Mouse (Mus musculus) cerebellum, adult 9-10 months (tissue): ENCODE data around the gene Fndc5.

Experiments used
- DNase-seq: peaks from one replicate; pipeline ENCODE4 v3.0.0; 2022

The Fndc5 gene

DNA sequence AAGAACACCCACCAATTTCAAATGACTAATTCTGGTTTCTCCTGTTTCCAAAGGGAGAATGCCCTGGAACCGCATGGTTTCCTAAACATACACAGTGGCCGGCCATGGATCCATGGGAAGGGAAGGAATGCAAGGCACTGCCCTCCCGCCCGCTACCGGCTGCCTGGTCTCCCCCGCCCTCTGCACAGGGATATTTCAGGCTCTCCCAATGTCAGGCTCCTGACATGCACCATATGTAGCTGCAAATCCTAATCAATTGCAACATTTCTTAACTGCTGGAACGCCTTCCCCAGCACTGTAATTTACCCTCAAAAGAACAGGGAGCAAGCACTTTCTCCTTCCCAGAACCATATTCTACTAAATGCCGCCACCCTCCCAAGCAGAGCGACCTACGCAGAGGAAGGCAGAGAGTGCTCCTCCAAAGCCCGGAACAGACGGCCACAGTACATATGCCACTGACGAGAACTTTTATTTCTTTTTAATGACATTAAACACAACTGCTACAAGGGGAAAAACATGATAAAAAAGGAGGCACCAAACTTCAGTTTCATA, 10.8 kb downstream of the Fndc5 start:
- no peak for DNase-seq

DNA sequence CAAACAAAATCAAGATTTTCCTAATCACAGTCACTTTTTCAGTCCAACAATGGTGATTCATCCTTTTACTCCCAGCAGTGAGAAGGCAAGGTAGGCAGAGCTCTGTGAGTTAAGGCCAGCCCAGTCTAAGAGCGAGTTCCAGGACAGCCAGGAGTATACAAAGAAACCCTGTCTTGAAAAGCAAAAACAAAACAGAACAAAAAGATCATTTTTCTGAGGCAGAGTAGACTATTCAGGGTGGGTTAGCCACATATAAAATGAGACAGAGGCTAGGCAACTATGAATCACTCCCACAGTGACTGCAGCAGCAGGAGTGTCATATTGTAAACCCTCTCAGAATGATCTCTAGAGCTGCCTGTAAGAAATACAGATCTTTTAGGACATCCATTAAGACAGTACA, 12.5 kb downstream of the Fndc5 start:
- no peak for DNase-seq

DNA sequence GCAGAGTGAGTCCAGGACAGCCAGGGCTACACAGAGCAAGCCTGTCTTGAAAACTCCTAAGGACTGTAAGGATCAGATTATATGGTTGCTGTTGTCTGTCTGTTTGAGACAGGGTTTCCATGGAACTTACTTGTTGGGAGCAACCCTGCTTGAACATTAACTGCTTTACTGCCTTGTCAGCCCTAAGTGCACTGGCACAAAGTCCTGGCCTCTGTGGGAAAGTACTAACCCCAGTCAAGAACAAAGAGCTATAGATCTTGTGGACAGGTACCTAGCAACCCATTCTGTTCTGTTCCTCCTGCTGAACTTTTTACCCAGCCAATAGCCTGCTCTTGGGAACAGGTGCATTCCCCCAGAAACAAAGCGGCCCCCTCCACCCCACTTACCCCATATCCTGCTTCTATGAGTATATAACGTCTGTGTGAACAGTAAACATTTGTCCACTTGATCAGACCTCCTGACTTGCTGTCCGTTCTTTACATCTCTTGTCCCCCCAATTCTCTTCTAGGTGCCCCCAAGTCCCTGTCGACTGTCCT, 14.5 kb downstream of the Fndc5 start:
- no peak for DNase-seq

DNA sequence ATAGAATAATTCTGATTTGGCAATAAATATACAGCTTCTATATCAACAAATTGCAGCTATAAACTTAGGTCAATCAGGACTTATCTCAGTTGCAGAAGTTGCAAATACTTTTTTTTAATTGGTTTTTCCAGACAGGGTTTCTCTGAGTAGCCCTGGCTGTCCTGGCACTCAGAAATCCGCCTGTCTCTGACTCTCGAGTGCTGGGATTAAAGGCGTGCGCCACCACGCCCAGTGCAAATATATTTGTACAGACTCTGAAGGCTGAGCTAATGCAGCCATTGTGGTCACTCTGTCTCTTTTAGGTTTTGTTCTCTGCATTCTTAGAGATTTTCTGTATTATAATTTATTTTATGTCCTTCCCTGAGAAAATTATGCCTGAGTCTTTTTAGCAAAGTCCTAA, 20.7 kb downstream of the Fndc5 start:
- no peak for DNase-seq

DNA sequence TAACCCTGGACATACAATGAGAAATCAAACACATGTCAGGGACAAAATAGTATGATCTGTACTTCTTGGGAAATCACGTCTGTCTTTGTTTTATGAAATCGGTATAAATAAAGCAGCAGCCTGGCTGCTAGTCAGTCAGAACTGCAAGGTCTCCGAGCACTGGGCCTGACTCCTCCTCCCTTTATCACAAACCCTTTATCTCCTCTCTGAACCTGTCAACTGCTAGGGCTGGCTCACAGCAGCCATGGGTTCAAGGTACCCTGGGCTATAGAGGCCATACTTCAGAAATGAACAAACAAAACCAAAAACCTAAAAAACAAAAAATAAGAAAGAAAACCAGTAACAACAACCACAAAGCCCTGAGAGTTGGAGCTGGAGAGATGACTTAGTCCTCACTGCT, 21.8 kb downstream of the Fndc5 start:
- DNase-seq, result no peak

DNA sequence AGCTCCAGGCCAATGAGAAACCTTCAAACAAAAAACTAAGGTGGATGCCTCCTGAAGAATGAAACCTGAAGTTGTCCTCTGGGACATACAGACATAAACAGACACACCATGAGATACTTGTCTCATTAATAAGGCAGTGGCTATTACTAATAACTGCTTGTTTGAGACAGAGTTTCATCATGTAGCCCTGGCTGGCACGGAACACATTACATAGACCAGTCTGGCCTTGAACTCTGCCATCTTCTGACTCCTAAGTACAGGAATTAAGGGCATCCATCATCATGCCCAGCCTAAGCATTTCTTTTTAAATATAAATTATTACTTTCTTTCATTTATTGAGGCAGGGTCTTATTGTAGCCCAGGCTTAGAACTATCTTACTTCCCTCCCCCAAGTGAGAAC, 24.3 kb downstream of the Fndc5 start:
- DNase-seq, result no peak

DNA sequence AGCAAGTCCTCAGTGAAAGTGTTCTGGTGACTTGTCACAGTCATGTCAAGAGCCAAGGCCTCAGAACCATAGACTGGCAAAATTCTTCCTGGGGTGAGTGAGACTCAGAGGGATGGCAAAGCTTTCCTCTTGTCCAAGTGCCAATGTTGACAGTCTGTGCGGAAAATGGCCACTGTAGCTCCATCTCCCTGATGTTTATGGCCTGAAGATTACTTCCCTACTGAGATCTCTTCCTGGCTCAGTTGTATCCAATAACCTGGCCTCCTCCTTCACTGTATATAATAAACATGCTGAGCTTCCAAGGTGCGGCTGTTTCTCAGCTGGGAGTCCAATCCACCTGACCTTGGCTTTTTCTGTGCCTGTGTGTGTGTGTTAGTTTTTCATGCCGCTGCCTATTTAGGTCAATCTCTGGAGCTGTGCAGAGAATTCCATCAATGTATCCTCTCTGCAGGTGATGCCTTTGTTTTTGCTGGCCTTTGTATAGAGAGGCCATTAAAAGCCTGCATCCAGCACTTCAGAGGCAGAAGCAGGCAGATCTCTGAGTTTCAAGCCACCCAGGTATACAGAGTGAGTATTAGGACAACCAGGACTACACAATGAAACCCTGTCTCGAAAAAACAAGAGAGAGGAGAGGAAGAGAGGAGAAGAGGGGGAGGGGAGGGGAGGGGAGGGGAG, 24.9 kb downstream of the Fndc5 start:
- DNase-seq, result peak; percentile 82

DNA sequence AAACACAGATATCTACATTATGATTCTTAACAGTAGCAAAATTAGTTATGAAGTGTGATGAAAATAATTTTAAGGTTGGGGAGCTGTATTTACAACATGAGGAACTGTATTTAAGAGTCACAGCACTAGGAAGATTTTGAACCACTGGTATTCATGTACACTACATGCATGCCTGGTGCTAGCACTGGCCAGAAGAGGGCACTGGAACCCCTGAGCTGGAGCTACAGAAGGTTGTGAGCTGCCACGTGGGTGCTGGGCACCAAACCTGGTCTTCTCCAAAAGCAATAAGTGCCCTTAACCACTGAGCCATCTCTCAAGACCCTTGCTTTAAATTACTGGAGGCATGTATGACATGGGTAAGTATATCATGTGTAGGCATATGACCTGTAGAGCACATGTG, 35.7 kb downstream of the Fndc5 start:
- no peak for DNase-seq

DNA sequence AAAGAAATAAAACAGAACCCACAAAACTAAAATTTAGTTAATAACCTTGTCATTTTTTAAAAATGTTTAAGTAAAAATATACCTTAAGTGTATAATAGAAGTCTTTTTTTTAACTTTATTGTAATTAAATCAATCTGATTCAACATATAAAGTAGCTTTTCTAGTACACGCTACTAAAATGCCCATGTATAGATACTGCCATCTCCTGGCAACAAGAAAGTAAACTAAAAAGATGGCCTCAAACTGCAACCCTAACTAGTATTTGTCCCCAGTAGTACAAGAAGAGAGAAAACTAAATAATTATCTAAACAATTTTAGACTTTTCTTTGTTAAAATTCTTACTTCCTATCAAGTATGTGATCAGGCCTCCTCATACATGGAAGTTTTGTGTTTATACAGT, 42.8 kb downstream of the Fndc5 start:
- DNase-seq, result peak; percentile 50

DNA sequence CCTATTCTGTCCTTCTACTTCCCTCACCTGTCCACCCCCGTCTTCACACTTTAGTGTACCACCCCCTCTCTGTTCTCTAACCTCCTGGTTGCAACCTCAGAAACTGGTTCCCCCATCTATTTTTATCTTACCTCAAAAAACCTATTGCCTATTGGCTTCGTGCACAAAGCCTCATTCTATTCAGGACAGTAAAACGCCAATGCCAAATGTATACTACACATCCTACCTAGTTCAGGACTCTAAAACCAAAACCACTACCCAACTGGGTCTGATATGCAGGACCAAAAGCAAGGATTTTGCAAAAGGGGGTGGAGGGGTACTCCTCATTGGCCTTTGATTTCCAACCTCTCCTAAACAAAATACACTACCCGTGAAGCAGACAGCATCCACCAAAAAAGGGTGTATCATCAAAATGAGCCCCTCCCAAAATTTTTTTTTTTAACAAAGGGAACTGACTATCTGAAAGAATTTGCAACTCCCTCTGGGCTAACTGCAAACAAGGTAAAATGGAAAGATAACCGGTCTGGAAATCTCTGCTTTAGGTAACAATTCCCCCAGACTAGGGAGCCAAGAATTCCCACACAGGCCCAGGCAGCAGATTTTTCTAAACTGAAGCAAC, 51.4 kb downstream of the Fndc5 start:
- peak; percentile 49 for DNase-seq

DNA sequence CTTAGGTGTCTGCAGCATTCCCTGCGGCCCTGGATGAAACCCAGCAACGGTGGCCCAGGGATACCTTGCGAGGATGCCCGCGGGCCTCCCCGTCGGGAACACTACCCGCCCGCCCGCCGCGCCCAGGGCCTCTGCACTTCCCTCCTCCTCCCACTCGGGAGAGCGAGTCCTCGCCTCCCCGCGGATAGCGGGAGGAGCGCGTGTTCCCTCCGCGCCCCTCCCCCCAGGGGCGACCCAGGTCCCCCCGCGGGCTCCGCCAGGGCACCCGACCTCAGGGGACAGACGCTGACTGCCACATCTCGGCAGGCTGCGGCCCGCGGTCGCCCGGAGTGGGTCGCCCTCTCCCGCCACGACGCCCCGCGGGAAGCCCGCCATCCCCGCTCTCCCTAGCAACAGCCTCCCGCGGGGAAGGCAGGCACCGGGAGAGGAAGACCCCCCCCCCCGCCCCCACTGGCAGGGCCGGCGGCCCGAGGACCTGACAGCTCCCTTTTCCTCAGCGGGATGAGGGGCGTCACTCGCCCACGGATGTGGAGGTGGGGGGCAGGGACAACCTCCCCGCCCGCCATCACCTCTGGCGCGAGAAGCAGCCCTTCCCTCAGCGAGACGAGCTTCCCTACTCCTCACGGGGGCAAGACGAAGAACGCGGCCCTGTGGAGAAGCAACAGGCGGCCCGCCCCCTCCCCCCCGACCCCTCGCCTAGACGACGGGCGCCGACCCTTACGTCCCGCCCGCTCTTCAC, 52.2 kb downstream of the Fndc5 start:
- DNase-seq, result peak; percentile 72

DNA sequence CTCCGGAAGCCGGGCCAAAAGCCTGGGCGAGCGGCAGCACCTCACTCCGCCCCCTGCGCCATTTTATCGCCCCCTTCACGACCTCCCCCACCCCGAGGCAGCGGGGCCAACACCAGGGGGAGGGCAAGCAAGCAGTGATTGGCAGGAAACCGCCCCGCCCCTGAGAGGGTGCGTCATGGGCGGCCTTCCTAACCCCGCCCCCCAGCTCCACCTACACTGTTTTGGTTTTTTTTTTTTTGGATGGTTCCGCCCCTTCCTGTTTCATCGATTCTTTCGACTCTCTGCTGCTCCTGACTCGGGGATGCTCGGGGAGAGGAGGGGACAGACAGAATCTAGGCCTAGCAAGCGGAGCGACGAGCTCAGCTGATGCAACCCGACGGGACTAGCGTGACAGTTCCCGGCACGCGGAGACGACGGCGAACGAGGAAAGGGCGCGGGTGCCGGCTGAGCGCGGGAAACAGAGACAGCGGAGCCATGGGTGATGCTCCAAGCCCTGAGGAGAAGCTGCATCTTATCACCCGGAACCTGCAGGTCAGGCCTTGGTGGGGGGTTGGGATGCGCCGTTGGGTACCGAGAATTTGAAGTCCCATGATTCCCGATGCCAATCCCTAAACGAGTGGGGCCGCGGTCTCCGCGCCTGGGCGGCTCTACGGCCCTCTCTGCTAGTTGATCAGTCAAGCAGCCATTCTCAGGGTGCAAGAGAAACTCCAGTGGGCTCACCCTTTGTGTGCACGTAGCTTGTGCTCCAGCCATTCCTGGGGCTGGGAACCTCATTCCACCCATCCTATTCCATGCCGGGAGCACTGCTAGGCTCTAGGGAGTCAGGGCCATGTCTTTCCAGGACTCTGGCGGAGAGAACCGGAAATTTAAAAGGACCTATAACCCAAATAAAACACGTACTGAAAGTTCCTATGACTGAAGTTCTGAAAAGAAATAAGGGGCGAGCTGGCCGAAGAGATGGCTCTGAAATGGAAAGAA, 53.0 kb downstream of the Fndc5 start, which contains the start of the genes S100pbp and Yars:
Gene S100pbp, minus strand, starts transcription at position 186 of the 978 bp plus-strand sequence.
Gene Yars, plus strand, starts transcription at position 219 of the 978 bp plus-strand sequence.
- peak; percentile 98 for DNase-seq

DNA sequence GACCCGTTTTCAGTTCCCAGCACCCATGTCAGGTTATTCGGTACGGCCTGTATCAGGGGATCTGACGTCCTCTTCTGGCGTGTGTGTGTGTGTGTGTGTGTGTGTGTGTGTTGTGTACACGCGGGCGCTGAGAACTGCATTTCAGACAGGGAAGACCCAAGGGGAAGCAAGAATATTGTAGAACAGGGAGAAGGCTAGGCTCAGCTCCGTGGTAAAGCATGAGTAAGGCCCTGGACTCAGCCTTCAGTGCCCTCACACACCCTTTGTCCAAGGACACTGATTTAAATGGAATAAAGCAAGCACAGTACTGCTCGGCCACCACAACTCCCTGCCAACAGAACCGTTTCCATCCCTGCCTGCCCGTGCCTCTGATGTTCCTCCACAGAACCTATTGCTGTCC, 53.7 kb downstream of the Fndc5 start:
- peak; percentile 53 for DNase-seq

DNA sequence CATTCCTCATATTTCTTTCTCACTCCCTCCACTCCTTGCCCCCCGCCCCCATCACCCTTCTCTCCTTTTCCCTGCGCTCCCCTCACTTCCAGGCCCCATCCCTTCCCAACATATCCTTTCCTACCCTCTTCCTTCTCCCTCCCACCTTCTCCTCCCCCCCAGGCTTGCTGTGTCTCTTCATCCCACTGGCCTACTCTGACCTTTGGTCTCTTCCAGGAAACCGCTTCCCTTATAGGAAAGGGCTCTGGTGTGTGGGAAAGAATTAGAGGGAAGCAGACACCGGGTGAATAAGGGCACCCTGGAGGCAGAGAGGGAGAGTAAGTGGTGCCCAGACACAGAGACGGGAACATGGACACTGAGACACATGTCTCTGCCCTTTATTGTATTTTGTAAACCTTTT, 54.9 kb downstream of the Fndc5 start:
- DNase-seq, result no peak
